Comparison of ENCODE assay signal across 8 mouse cellular contexts in the genomic region with DNA sequence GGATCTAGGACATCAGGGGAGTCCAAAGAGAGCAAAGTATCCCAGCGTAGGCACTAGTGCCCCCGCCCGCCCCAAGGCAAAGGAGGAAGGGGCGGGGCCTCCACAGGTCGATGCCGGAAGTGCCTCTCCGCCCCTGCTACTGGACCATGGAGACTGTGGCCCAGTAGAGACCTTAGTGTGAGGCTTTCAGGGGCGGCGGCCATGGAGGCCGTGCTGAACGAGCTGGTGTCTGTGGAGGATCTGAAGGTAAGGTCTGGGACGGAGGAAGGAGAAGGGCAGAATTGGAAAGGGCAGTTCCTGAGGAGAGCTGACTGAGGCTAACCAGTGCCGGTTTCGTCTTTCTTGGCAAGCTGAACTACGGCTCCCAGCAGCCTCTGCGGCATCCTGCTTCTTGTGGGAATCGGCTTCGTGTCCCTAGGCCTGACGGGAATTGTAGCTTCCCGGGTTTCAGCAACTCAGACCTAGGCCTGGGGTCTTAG. TPM values are rescaled to one million over a fixed set of nuclear protein-coding genes. Genes with fewer than 3 reads are reported as not detected.
DNase-seq lines count a peak whose midpoint lies in the region; ATAC-seq lines count a peak whose summit lies in the region.

No protein-coding gene starts in this region.

- H3K27ac ChIP-seq in brown adipose tissue, adult 24 weeks (replicated peaks; ENCODE audit: low read depth, low read length), result peak overlapping the region; percentile 98
- peak overlapping the region; percentile 82 to 89 for H3K27ac ChIP-seq in heart, embryonic 14.5 days (replicated peaks in 1 of 2; ENCODE audit: control insufficient read depth in 1 of 2, insufficient read depth in 1 of 2, low read depth in 2 of 2, low read length in 2 of 2)
- peak overlapping the region; percentile 94 for H3K27ac ChIP-seq in liver, embryonic 13.5 days
- peak overlapping the region; percentile 89 for H3K27ac ChIP-seq in stomach, embryonic 16.5 days (ENCODE audit: low read length)

- peak overlapping the region; percentile 89 for H3K4me3 ChIP-seq in brown adipose tissue, adult 24 weeks (ENCODE audit: insufficient read depth, low read depth, low read length)
- H3K4me3 ChIP-seq in heart, embryonic 14.5 days (ENCODE audit: control insufficient read depth in 1 of 2, insufficient read depth in 1 of 2, low read depth in 1 of 2, low read length in 2 of 2), result peak overlapping the region; percentile 68 to 94
- H3K4me3 ChIP-seq in liver, embryonic 13.5 days (replicated peaks), result peak overlapping the region; percentile 75
- peak overlapping the region; percentile 75 for H3K4me3 ChIP-seq in stomach, embryonic 16.5 days (replicated peaks; ENCODE audit: low read length)

- peaks cover 6% of the 10 kb centered on the region for H3K4me1 ChIP-seq in brown adipose tissue, adult 24 weeks (ENCODE audit: control insufficient read depth, insufficient read depth, insufficient read length, low read length)
- peaks cover 12 to 33% of the 10 kb centered on the region in 2 experiments for H3K4me1 ChIP-seq in heart, embryonic 14.5 days (ENCODE audit: control insufficient read depth in 2 of 2, insufficient read depth in 2 of 2, low read length in 2 of 2)
- H3K4me1 ChIP-seq in liver, embryonic 13.5 days (replicated peaks), result peaks cover 71% of the 10 kb centered on the region
- H3K4me1 ChIP-seq in stomach, embryonic 16.5 days (ENCODE audit: control insufficient read depth, insufficient read depth, low read length), result peaks cover 36% of the 10 kb centered on the region

- peak overlapping the region; percentile 82 for H3K9ac ChIP-seq in heart, embryonic 14.5 days (ENCODE audit: low read length)
- H3K9ac ChIP-seq in liver, embryonic 13.5 days, result peak overlapping the region; percentile 84
- H3K9ac ChIP-seq in stomach, embryonic 16.5 days (ENCODE audit: low read length), result peak overlapping the region; percentile 90

- 0% methylated on average over 20 of the region's 20 CpGs for WGBS in heart, embryonic 14.5 days
- 0% methylated on average over 20 of the region's 20 CpGs for WGBS in liver, embryonic 13.5 days (ENCODE audit: insufficient replicate concordance)
- WGBS in stomach, embryonic 16.5 days, result under 1% methylated on average over 20 of the region's 20 CpGs

- H3K4me2 ChIP-seq in heart, embryonic 14.5 days (ENCODE audit: low read length), result peak overlapping the region; percentile 80
- H3K4me2 ChIP-seq in liver, embryonic 13.5 days, result peak overlapping the region; percentile 82
- H3K4me2 ChIP-seq in stomach, embryonic 16.5 days (ENCODE audit: low read depth, low read length), result peak overlapping the region; percentile 88

- ATAC-seq in heart, embryonic 14.5 days (ENCODE audit: insufficient number of reproducible peaks, insufficient read depth, low FRiP score, low read depth), result peak; percentile 89
- ATAC-seq in liver, embryonic 13.5 days (ENCODE audit: low read depth), result peak; percentile 82
- ATAC-seq in stomach, embryonic 16.5 days (ENCODE audit: insufficient read depth, low FRiP score), result peak; percentile 89

- H3K27me3 ChIP-seq in heart, embryonic 14.5 days (ENCODE audit: control insufficient read depth, insufficient read depth, low read length), result no peaks in the 10 kb centered on the region
- no peaks in the 10 kb centered on the region for H3K27me3 ChIP-seq in liver, embryonic 13.5 days
- no peaks in the 10 kb centered on the region for H3K27me3 ChIP-seq in stomach, embryonic 16.5 days (ENCODE audit: control insufficient read depth, insufficient read depth, low read length)

- no peaks in the 10 kb centered on the region for H3K9me3 ChIP-seq in heart, embryonic 14.5 days (ENCODE audit: control insufficient read depth, low read length)
- no peaks in the 10 kb centered on the region for H3K9me3 ChIP-seq in liver, embryonic 13.5 days (replicated peaks)
- no peaks in the 10 kb centered on the region for H3K9me3 ChIP-seq in stomach, embryonic 16.5 days (replicated peaks; ENCODE audit: control insufficient read depth, low read length)

- H3K36me3 ChIP-seq in heart, embryonic 14.5 days (ENCODE audit: control insufficient read depth, insufficient read depth, low read length), result peaks cover 37% of the 10 kb centered on the region
- H3K36me3 ChIP-seq in liver, embryonic 13.5 days, result peaks cover 44% of the 10 kb centered on the region
- no peaks in the 10 kb centered on the region for H3K36me3 ChIP-seq in stomach, embryonic 16.5 days (ENCODE audit: control insufficient read depth, insufficient read depth, low read length)

- DNase-seq in CD4-positive, CD25-positive, alpha-beta regulatory T cell, adult 2 months (ENCODE audit: low read depth, low spot score), result peak; percentile 90
- peak; percentile 87 for DNase-seq in fibroblast of lung, adult 2 months (ENCODE audit: low read depth)
- peak; percentile 94 for DNase-seq in kidney, postnatal 14 days
- peak; percentile 86 for DNase-seq in liver, embryonic 13.5 days
- peak; percentile 95 for DNase-seq in neural tube, embryonic 10.5 days (ENCODE audit: extremely low spot score, low spot score)

RNA-seq across cellular contexts. Expression of a gene that starts 4.4 kb away (rescaled TPM):
- polyA plus RNA-seq in brown adipose tissue, adult 24 weeks (2012; ENCODE audit: insufficient read depth, insufficient read length, missing spikeins), result 4.6 and 10.2 TPM in 2 replicates
- 5.3 TPM in 2 replicates for polyA plus RNA-seq in heart, embryonic 14.5 days (2014; fragmentation: Nextera tagmentation; extraction: Ambion mirVana)
- 2.3 and 3.0 TPM in 2 replicates for polyA plus RNA-seq in liver, embryonic 13.5 days (2015; fragmentation: Nextera tagmentation; extraction: Ambion mirVana)
- polyA plus RNA-seq in stomach, embryonic 16.5 days (2015; fragmentation: Nextera tagmentation; extraction: Ambion mirVana), result 10.2 and 11.5 TPM in 2 replicates

RNA-seq across cellular contexts. Expression of a gene that starts 8.9 kb away (rescaled TPM):
- polyA plus RNA-seq in brown adipose tissue, adult 24 weeks (2012; ENCODE audit: insufficient read depth, insufficient read length, missing spikeins), result 128 and 153 TPM in 2 replicates
- 284 and 314 TPM in 2 replicates for polyA plus RNA-seq in heart, embryonic 14.5 days (2014; fragmentation: Nextera tagmentation; extraction: Ambion mirVana)
- polyA plus RNA-seq in liver, embryonic 13.5 days (2015; fragmentation: Nextera tagmentation; extraction: Ambion mirVana), result 190 and 196 TPM in 2 replicates
- polyA plus RNA-seq in stomach, embryonic 16.5 days (2015; fragmentation: Nextera tagmentation; extraction: Ambion mirVana), result 214 and 239 TPM in 2 replicates

RNA-seq across cellular contexts. Expression of a gene that starts 24.8 kb away (rescaled TPM):
- 15.4 and 16.0 TPM in 2 replicates for polyA plus RNA-seq in brown adipose tissue, adult 24 weeks (2012; ENCODE audit: insufficient read depth, insufficient read length, missing spikeins)
- 36.7 and 38.3 TPM in 2 replicates for polyA plus RNA-seq in heart, embryonic 14.5 days (2014; fragmentation: Nextera tagmentation; extraction: Ambion mirVana)
- 12.8 and 13.7 TPM in 2 replicates for polyA plus RNA-seq in liver, embryonic 13.5 days (2015; fragmentation: Nextera tagmentation; extraction: Ambion mirVana)
- 46.1 and 53.7 TPM in 2 replicates for polyA plus RNA-seq in stomach, embryonic 16.5 days (2015; fragmentation: Nextera tagmentation; extraction: Ambion mirVana)

RNA-seq across cellular contexts. Expression of a gene that starts 25.8 kb away (rescaled TPM):
- polyA plus RNA-seq in brown adipose tissue, adult 24 weeks (2012; ENCODE audit: insufficient read depth, insufficient read length, missing spikeins), result 76.0 and 101 TPM in 2 replicates
- 77.0 and 83.5 TPM in 2 replicates for polyA plus RNA-seq in heart, embryonic 14.5 days (2014; fragmentation: Nextera tagmentation; extraction: Ambion mirVana)
- 57.8 and 61.7 TPM in 2 replicates for polyA plus RNA-seq in liver, embryonic 13.5 days (2015; fragmentation: Nextera tagmentation; extraction: Ambion mirVana)
- polyA plus RNA-seq in stomach, embryonic 16.5 days (2015; fragmentation: Nextera tagmentation; extraction: Ambion mirVana), result 95.3 and 104 TPM in 2 replicates

RNA-seq across cellular contexts. Expression of a gene that starts 54.1 kb away (rescaled TPM):
- polyA plus RNA-seq in brown adipose tissue, adult 24 weeks (2012; ENCODE audit: insufficient read depth, insufficient read length, missing spikeins), result 13.4 and 14.6 TPM in 2 replicates
- 37.5 and 45.9 TPM in 2 replicates for polyA plus RNA-seq in heart, embryonic 14.5 days (2014; fragmentation: Nextera tagmentation; extraction: Ambion mirVana)
- 13.3 and 13.7 TPM in 2 replicates for polyA plus RNA-seq in liver, embryonic 13.5 days (2015; fragmentation: Nextera tagmentation; extraction: Ambion mirVana)
- 54.1 and 57.3 TPM in 2 replicates for polyA plus RNA-seq in stomach, embryonic 16.5 days (2015; fragmentation: Nextera tagmentation; extraction: Ambion mirVana)

Comparison
In these comparisons a context has a peak if more than half of its experiments do, and no peak if none do; other contexts are left out.
1. Peak in every context shown above with its lines: DNase-seq, ATAC-seq, H3K4me3 ChIP-seq and H3K27ac ChIP-seq.